Mouse (Mus musculus): ENCODE measurements around the gene Yipf3. TPM values are rescaled to one million over a fixed set of nuclear protein-coding genes. Genes with fewer than 3 reads are reported as not detected.
A peak's percentile ranks its signal among the peaks of the same experiment; 100 is the strongest.

Yipf3 gene
- total RNA-seq (2022) = 10 to 100 TPM; 82.2 to 91.1 (median 85.5) TPM

DNA sequence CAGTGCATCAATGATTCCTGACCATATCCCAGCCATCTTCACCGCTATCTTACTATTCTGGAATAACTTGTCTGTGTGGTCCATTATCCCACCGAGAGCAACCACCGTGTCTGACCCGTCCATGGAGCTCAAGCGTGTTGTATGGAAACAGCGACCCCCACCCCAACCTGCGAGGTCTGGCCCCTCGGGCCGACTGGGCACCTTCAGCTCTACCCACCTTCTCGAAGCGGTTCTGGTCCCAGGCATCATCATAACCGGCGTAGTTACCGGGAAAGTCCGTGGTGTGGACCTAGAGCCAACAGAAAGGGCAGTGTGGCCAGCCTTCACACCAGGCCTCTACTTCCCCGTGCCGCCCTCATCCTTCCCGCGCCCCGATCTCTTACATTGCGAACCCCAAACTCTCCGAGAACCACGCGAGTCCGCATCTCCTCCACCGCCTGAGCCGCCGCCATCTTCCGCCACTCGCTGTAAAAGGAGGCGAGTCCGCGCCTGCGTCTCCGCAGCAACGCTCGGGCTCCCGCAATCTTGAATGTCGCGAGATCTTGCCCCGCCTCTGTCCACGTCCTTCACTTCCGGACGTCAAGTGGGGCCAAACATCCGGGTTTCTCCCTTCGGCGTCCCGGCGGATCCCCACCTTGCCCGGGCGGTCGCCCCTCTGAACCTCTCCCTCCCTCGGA is at the start of gene Yipf3, which contains the start of gene Polr1c:
Yipf3 (plus strand) TSS at position 569 of the 677 bp plus-strand sequence.
Polr1c (minus strand) TSS at position 543 of the 677 bp plus-strand sequence.
- peak; percentile 97 for DNase-seq (ENCODE audit: low spot score)

DNA sequence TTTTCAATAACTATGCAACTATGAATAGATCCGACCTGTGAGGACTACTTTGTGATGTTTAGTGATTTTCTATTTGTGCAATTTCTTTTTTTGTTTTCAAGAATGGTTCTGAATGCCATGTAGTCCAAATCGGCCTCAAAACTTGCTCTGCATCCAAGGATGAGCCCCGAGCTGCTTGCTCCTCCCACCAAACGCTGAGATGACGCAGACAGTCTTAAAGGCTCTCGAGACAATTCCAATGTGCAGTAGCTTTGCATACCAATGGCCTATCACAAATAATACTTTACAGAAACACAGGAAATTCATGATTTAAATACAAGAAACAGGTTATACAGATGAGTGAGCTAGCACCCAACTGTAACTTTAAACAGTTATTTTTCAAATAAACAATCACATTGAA is 46.7 kb upstream of the Yipf3 start:
- no peak for DNase-seq (ENCODE audit: low spot score)

DNA sequence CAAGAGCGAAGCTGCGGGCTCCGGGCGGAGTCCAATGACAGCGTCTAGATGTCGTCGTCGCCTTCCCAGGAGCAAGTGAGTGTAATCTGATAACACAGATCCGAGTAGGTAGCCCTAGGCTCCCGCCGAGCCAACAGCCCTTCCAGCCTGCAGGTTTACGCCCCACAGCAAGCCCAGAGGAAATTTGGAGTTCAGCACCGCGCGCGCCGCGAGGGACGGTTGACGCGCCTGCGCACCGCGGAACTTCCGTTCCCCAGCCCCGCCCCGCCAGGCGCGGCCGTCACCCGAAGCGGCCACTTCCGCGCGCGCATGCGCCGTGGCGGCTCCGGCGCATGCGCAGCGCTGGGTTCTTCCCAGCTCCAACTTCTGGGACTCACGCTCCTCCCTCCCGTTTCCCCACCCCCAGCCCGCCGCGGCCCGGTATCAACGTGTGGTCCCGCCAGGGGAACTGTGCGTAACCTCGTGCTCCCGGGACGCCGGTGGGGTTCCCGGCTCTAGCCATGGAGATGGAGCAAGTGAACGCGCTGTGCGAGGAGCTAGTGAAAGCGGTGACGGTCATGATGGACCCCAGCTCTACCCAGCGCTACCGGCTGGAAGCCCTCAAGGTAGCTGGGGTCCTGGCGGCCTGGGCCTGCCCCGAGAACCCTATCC is 45.3 kb upstream of the Yipf3 start, which contains the start of the genes Polh and Xpo5:
Polh (minus strand) TSS at position 225 of the 651 bp plus-strand sequence.
Xpo5 (plus strand) TSS at position 362 of the 651 bp plus-strand sequence.
- DNase-seq (ENCODE audit: low spot score) = peak; percentile 88

DNA sequence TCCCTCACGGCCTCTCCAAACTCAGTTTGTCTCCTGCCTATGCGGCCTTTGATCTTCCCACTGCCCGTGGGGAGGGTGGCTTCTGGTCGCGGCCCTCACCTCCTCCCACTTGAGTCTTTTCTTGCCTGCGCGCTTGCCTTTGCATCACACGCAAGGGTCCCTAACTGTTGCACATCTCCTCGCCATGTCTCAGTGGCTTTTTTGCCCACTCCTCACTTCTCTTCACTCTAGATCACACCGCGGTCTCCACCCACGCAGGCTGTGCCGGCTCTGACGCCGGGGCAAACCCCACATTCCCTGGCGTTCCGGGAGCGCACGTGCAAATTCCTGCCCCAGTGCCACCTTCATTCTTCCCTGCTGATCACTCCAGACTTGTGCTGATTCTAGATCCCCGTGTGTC is 44.8 kb upstream of the Yipf3 start:
- DNase-seq (ENCODE audit: low spot score) = peak; percentile 16

DNA sequence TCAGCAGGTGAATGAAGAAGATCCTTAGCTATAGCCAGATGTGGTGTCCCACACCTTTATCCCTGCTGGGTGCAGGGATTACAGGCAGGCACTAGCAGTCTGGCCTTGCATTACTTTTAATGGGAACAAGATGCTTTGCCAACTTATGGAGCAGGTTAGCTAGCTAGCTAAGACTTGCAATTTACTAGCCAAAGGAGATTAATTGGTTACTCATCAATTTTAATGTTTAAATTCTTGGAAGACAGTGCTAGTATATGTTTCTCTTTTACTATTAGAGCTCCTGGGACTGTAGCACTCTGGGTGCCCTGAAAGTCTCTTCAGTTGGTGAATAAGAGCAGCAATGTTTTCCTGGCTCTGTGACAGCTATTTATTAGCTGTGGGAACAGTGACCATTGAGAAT is 41.2 kb upstream of the Yipf3 start:
- no peak for DNase-seq (ENCODE audit: low spot score)

DNA sequence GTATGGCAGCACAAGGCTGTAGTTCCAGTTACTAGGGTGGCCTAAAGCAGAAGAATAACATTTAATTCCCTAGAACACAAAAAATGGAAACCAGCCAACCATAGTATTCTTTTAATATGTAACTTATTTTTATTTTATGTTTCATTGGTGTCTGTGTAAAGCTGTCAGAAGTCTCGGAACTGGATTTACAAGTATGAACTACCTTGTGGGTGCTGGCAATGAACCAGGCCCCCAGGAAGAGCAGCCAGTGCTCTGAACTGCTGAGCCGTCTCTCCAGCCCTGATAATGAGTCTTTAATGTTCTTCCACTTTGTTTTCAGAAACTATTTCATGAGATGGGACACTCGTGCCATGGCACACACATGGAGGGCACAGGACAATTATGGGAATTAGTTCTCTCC is 37.3 kb upstream of the Yipf3 start:
- no peak for DNase-seq (ENCODE audit: low spot score)

DNA sequence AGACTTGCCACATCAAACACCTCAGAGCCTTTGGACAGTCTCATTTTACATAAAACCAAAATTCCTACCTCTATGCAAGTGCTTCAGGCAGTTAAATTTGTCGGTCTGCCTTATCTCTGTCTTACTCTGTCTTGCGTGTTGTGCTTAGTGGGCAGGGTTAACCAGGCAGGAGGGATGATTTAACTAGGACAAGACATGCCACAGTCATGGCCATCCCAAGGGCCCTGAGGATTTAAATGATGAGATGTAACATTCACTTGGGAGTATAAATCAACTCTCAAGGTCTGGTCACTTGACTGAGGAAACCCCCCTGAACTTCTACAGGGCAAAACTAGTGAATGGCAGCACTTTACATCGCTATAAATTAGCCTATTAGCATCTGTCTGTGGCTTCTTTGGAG is 26.3 kb upstream of the Yipf3 start:
- no peak for DNase-seq (ENCODE audit: low spot score)

DNA sequence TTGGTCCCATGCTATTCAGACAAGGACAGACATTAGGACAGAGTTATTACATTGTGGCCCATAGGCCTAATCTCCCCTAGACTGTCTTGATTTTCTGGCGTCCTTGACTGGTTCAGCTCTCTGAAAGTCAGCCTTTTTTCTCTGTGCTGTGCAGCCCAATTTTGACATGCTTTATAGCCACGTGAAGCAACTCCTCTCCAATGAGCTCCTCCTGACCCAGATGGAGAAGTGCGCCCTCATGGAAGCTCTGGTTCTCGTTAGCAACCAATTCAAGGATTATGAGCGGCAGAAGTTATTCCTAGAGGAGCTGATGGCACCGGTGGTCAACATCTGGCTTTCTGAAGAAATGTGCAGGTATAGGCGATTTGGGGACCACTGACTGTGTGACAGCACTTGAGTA is 20.3 kb upstream of the Yipf3 start:
- no peak for DNase-seq (ENCODE audit: low spot score)

DNA sequence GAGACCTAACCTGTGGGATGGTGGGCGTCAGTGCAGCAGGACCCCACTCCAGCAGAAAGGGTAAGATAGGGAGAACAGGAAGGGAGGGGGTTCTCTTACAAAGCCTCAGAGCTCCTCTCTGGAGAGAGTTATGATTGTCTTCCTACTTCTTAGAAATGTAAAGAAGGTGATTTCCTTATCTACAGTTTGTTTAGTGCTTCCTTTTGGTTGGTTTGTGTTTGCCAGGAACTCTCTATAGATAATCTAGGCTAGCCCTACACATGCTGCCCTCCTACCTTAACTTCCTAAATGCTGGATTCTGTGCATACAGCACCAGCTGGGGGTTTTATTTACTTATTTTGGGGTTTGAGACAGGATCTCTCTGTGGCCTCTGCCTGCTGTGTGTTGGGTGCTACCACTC is 11.8 kb upstream of the Yipf3 start:
- DNase-seq (ENCODE audit: low spot score) = no peak

DNA sequence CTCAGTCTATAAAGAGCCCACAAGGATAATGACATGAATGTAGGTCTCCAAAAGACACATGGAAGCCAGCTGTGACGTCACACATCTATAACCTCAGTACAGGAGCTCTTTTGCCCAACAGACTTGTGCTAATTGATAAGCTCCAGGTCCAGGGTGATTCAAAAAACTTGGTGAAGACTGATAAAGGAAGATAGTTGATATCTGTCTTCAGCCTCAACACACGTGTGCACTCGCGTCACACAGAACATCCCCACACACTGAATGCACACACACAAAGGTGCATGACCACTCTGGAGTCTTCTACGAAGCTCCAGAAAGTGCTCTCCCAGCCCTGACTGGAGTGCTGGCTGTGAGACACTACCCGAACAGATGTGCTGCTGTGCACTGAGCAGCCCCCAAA is 10.8 kb upstream of the Yipf3 start:
- no peak for DNase-seq (ENCODE audit: low spot score)

DNA sequence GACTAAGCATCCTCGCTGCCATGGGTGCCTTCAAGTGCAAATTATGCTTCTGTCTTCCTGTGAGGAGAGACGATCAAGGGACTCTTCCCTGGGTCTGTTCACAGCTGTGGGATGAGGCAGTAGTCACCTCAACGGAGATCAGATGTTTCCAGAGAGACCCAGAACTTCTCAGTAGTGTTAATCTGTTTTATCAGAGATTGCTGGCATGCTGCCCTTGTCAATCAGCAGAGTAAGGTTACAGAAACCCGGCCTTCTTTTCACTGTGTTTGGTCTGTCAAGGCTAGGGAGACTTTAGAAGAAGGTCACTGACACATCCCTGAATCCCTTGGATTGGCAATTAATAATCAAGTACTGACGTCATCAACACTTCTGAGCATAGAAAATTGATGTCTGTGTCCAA is 10.4 kb upstream of the Yipf3 start:
- no peak for DNase-seq (ENCODE audit: low spot score)

DNA sequence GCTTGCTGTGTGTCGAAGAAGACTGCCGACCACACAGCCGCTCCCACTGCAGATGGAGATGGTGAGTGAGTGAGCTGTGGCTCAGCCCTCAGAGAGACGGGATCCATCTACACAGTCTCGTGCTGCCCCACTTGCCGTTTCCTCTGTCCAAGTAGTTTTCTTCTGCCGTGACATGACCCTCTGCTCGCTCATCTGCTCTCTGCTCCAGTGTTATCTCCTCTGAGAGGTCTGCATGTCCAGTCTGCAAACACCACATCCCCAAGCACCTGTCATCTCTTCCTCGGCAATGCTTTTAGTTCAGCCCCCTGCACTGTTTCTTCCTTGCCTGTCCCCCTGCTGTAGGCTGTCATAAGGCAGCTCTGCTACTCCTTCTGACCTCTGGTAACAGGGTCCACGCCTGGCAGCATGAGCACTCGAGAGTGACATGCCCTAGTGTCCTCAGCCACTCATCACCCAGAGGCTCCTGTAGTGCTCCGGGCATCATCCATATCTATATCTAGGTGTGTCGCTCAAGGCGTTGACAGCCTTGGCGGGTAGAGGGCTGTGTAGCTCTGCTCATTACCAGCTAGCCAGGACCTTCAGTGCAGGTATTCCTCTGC is 8.3 kb upstream of the Yipf3 start:
- no peak for DNase-seq (ENCODE audit: low spot score)

DNA sequence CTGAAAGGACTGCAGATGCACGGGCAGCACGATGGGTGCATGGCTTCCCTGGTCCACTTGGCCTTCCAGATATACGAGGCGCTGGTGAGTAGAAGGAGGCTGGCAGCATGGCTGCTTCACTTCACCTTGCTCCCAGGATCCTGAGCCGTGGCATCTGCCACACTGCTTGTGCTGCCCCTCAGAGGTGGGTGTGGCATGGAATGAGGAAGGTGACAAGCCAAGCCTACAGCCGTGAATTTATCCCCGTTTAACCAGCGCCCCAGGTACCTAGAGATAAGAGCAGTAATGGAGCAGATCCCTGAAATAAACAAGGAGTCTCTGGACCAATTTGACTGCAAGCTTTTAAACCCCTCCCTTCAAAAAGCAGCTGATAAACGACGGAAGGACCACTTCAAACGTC is 6.4 kb upstream of the Yipf3 start:
- no peak for DNase-seq (ENCODE audit: low spot score)

DNA sequence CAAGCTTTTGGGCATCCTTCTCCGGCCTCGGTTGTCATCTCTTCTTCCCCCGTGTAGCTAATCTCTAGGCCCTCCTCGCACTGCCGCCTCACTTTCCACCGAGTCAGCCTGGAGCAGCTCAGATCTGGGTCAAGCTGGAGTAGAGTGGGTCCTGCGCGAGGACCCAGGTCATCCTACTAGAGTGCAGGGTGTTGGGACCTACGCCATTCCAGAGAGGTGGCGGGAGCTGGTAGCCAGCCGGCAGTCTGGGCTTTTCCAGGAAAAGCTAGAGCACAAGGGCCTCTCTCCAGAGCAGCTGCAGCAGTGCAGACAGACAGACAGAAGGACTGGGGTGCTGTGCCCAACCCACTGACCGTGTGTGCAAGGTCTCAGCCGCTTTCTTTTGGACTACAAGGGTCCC is 5.6 kb upstream of the Yipf3 start:
- no peak for DNase-seq (ENCODE audit: low spot score)

DNA sequence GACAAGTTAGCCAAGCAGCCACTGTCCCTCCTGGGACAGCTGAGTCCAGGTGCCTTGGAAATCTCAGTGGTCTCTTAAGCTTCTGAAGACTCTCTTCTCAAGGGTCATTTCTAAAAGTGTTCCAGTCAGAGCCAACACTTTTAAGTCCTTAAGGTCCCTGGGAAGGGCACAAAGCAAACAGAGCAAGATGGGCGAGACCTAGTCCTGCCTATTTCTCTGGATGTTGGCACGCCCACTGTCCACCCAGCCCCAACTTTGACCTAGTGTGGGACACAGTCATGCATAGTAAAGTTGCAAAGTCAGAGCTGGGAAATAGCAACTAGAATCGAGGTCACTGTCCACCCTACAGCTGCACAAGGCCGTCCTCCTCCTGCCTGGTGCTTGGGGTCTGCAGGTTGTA is 4.9 kb upstream of the Yipf3 start:
- DNase-seq (ENCODE audit: low spot score) = no peak

DNA sequence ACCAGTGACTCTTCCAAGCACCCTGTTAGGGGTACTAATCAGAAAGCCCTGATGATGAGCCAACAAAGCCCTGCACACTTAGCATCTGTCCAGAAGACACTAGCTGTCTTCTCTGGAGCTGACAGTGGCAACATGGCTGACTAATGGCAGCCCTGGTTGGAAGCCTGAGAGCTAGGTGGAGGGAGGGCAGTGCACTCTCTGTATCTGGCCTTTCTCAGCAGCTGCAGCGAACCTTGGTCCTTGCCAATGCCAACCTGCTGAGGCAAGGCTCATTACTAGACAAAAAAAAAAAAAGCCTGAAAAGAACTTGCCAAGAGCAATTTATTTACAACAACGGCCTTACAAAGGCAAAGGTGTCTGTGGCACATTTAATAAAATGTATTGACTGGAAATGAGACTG is 4.3 kb upstream of the Yipf3 start:
- DNase-seq (ENCODE audit: low spot score) = no peak

DNA sequence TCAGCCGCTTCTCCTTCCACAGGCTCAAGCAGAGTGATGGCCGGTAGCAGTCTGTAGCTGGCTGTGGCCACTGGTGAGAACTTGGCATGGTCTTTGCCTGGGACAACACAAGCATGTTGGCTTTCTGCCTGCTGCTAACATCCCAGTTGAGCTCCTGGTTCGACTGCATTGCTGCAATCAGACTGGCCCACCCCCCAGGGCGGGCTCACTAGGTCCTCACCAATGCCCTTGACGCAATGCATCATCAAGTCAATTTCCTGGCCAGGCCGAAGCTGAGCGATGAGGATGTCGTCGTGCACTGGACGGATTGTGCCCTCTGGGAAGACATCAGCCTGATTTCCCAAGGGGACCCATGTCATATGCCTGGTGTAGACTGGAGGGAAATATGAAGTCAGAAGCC is 3.3 kb upstream of the Yipf3 start:
- no peak for DNase-seq (ENCODE audit: low spot score)

DNA sequence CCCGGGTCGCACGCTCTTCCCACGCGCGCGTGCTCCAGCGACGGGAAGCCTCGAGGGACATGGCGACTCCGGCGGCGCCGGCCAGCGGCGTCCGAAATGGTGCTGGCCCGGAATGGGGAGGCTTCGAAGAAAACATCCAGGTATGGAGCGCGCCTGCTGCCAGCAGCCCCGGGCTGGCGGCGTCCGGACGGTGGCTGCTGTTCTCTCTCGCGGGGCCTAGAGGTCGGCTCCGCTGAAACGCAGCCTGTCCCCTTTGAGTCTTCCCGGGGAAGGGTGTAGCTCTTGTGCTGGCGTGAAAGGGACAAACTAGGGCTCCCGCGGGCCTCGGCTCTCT is 276 bp downstream of the Yipf3 start:
- no peak for DNase-seq (ENCODE audit: low spot score)

DNA sequence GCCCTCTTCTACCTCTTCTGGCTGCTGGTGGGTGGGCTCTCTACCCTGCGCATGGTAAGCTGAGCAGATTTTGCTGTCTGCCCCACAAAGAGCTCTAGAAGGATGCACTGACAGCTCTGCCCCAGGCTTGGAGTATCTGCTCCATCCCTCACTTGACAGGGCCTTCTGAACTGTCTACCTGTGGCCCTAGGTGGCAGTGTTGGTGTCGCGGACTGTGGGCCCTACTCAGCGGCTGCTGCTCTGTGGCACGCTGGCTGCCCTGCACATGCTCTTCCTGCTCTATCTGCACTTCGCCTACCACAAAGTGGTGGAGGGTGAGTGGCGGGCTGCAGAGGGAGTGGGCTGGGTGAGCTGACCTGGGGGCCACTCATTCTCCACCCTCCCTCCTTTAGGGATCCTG is 3.3 kb downstream of the Yipf3 start:
- no peak for DNase-seq (ENCODE audit: low spot score)

DNA sequence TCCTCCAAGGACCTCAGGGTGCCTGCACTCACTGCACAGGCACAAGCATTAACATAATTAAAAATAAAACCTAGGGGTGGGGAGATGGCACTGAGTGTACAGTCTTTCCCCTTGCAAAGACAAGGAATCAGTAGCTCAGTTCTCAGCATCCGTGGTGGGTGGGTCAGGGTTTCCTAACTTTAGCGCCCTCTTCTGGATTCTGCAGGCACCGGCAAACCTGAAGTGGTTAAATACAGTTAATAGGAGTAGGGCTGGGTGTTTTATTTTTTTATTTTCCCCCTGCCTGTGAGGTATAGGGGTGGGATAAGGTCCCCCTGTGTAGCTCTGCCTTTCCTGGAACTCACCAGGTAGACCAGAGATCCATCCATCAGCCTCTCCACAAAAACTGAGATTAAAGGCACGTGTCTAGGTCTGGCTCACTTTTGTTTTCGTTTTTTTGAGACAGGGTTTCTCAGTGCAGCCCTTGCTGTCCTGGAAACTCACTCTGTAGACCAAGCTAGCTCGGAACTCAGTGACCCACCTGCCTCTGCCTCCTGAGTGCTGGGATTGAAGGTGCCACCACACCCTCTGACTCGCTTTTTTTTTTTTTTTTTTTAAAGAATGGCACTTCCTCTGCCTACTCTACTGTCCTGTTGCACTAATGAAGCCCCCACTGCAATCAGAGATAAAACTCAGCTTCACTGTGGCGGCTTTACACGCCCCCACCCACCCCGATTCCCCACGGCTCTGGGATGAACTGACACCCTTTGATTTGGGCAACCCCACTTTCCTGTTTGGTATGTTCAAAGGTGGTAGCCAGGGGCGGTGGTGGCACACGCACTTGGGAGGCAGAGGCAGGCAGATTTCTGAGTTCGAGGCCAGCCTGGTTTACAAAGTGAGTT is 4.9 kb downstream of the Yipf3 start:
- DNase-seq (ENCODE audit: low spot score) = no peak

DNA sequence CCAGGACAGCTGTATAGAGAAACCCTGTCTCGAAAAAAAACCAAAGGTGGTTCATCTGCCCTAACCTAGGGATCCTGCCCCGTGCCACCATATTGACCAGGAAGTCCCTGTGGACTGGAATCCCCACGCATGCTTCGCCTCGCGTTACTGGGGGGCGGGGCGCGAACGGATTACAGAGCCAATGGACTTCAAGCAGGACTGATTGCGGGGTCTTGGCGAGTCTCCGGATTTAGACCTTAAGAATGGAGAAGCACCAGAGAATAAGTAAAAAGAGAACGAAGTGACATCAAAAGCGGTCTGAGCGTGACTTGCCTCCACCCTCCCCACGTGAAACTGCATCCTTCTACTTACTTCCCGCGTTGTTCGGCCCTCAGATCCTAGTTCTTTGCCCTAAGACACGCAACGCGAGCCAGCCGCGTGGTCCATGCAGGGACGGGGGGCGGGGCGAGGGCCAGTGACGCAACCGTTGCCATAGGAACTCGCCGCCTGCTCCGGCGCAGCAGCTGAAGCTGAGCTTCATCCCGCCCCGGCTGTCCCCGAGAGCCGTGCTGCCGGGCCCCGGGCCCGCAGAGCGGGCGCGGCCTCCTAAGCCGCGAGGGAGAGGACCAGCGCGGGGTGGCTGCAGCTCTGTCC is 5.7 kb downstream of the Yipf3 start, which contains the start of gene Lrrc73:
Lrrc73 (plus strand) TSS at position 80 of the 633 bp plus-strand sequence.
- peak; percentile 87 for DNase-seq (ENCODE audit: low spot score)

DNA sequence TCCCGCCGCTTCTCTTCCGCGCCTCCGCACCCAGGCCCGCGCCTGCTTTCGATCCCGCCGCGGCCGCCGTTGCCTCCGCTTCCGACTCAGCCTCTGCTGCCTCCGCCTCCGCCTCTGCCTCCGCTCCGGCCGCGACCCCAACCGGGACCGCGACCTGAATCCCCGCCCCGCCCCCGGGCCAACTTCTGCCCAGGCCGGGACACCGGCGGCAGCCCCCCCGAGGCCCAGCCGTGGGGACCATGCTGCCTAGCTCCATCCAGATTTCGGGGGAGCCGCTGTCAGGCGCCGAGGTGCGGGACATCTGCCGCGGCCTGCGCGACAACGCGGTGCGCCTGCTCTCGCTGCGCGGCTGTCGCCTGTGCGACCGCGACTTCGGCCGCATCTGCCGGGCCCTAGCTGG is 6.2 kb downstream of the Yipf3 start:
- no peak for DNase-seq (ENCODE audit: low spot score)

Measured in heart, adult 8-10 months (tissue).